ENCODE assay signal across 11 mouse cellular contexts in genomic region chr14:76489128-76489527, GRCm38 (mm10).
DNase-seq lines count a peak whose midpoint lies in the region; ATAC-seq and TF ChIP-seq lines count a peak whose summit lies in the region.
"Had no signal": no experiment of that assay in that cellular context is flagged by ENCODE, and none has a peak within 500 bp of the region (broad histone marks: within the 10 kb centered on the region; RNA-seq: fewer than 3 reads in every experiment).

No protein-coding gene starts in this region.

- H3K4me3 ChIP-seq in cerebellum, adult 2 months (replicated peaks; ENCODE audit: insufficient read depth, low read depth, low read length), result no peak overlapping the region
- no peak overlapping the region for H3K4me3 ChIP-seq in lung, embryonic 16.5 days (ENCODE audit: low read length)
- no peak overlapping the region for H3K4me3 ChIP-seq in hindbrain, postnatal 0 days (ENCODE audit: low read length)
- H3K4me3 ChIP-seq in stomach, embryonic 16.5 days (replicated peaks; ENCODE audit: low read length), result no peak overlapping the region

- no peak for TF ChIP-seq POLR2A in cerebellum, adult 2 months (IDR thresholded peaks at IDR 0.05; ENCODE audit: borderline replicate concordance, insufficient read depth, low read length)

- no peaks in the 10 kb centered on the region for H3K9me3 ChIP-seq in lung, embryonic 16.5 days (ENCODE audit: control insufficient read depth, low read length)
- H3K9me3 ChIP-seq in hindbrain, postnatal 0 days (ENCODE audit: low read length), result no peaks in the 10 kb centered on the region
- no peaks in the 10 kb centered on the region for H3K9me3 ChIP-seq in stomach, embryonic 16.5 days (replicated peaks; ENCODE audit: control insufficient read depth, low read length)

- no peaks in the 10 kb centered on the region for H3K27me3 ChIP-seq in cerebellum, adult 2 months (ENCODE audit: control insufficient read depth, insufficient read depth, low read length)
- H3K27me3 ChIP-seq in lung, embryonic 16.5 days (ENCODE audit: control insufficient read depth, insufficient read depth, low read depth, low read length), result no peaks in the 10 kb centered on the region
- H3K27me3 ChIP-seq in hindbrain, postnatal 0 days (ENCODE audit: insufficient read depth, low read length), result no peaks in the 10 kb centered on the region
- H3K27me3 ChIP-seq in stomach, embryonic 16.5 days (ENCODE audit: control insufficient read depth, insufficient read depth, low read length), result no peaks in the 10 kb centered on the region

- TF ChIP-seq CTCF in cerebellum, adult 2 months (IDR thresholded peaks at IDR 0.05; ENCODE audit: borderline replicate concordance, insufficient read depth, low read depth, low read length), result no peak
- no peak for TF ChIP-seq CTCF in hindbrain, postnatal 0 days (IDR thresholded peaks at IDR 0.05; ENCODE audit: low read depth)

- peak overlapping the region; percentile 2; the same call in 1 of the 2 replicates for H3K27ac ChIP-seq in cerebellum, adult 2 months (ENCODE audit: insufficient read depth, low read length)
- no peak overlapping the region for H3K27ac ChIP-seq in lung, embryonic 16.5 days (ENCODE audit: low read length)
- peak overlapping the region; percentile 61; the same call in 1 of the 2 replicates for H3K27ac ChIP-seq in hindbrain, postnatal 0 days
- no peak overlapping the region for H3K27ac ChIP-seq in stomach, embryonic 16.5 days (ENCODE audit: low read length)

- peak; percentile 62; the same call in 1 of the 2 replicates for ATAC-seq in lung, embryonic 16.5 days (ENCODE audit: low read depth)
- ATAC-seq in hindbrain, postnatal 0 days, result peak; percentile 88
- 0 out of 2 replicates have a peak, but pooled peaks have one; percentile 40 for ATAC-seq in stomach, embryonic 16.5 days (ENCODE audit: insufficient read depth, low FRiP score)
- ATAC-seq in granulocyte monocyte progenitor cell, adult 5-6 weeks (replicated peaks; ENCODE audit: poor library complexity, severe bottlenecking), result no peak

- WGBS in cerebellum, adult 2 months, result 10% methylated on average over 2 of the region's 2 CpGs
- WGBS in lung, embryonic 16.5 days, result 32% methylated on average over 2 of the region's 2 CpGs
- 31% methylated on average over 2 of the region's 2 CpGs for whole genome bisulfite sequencing in hindbrain, postnatal 0 days
- 69% methylated on average over 2 of the region's 2 CpGs for WGBS in stomach, embryonic 16.5 days

- DNase-seq in cerebellum, adult 2 months, result no peak
- DNase-seq in cerebellum, adult 9-11 months, result no peak
- no peak for DNase-seq in lung, postnatal 25 days (ENCODE audit: low spot score)
- peak; percentile 84 for DNase-seq in hindbrain, postnatal 0 days (ENCODE audit: low spot score)
- no peak for DNase-seq in embryo, embryonic 10 days (ENCODE audit: low spot score)
- DNase-seq: adrenal gland, postnatal 14 days; kidney, adult 8-10 months had no signal

- no peak overlapping the region for H3K9ac ChIP-seq in lung, embryonic 16.5 days (ENCODE audit: low read length)
- H3K9ac ChIP-seq in hindbrain, postnatal 0 days (replicated peaks; ENCODE audit: low read length), result no peak overlapping the region
- H3K9ac ChIP-seq in stomach, embryonic 16.5 days (ENCODE audit: low read length), result no peak overlapping the region

- H3K36me3 ChIP-seq in lung, embryonic 16.5 days (ENCODE audit: control insufficient read depth, insufficient read depth, low read length), result no peaks in the 10 kb centered on the region
- no peaks in the 10 kb centered on the region for H3K36me3 ChIP-seq in hindbrain, postnatal 0 days (ENCODE audit: insufficient read depth, low read length)
- 0 out of 2 replicates have a peak, but pooled peaks cover 3% of the 10 kb centered on the region for H3K36me3 ChIP-seq in stomach, embryonic 16.5 days (ENCODE audit: control insufficient read depth, insufficient read depth, low read length)

- H3K4me1 ChIP-seq in cerebellum, adult 2 months (ENCODE audit: control insufficient read depth, insufficient read depth, low read length), result peaks cover 21% of the 10 kb centered on the region
- peaks cover 3% of the 10 kb centered on the region for H3K4me1 ChIP-seq in lung, embryonic 16.5 days (replicated peaks; ENCODE audit: control insufficient read depth, insufficient read depth, low read length)
- H3K4me1 ChIP-seq in hindbrain, postnatal 0 days (ENCODE audit: insufficient read depth, low read length), result peaks cover 7% of the 10 kb centered on the region; the same call in 1 of the 2 replicates
- H3K4me1 ChIP-seq in stomach, embryonic 16.5 days (ENCODE audit: control insufficient read depth, insufficient read depth, low read length), result peaks cover 2% of the 10 kb centered on the region; the same call in 1 of the 2 replicates

- no peak overlapping the region for H3K4me2 ChIP-seq in lung, embryonic 16.5 days (ENCODE audit: low read depth, low read length)
- no peak overlapping the region for H3K4me2 ChIP-seq in hindbrain, postnatal 0 days (ENCODE audit: low read depth, low read length)
- H3K4me2 ChIP-seq in stomach, embryonic 16.5 days (ENCODE audit: low read depth, low read length), result no peak overlapping the region
- H3K4me2 ChIP-seq: heart, embryonic 11.5 days had no signal

Comparison
In these comparisons a context has a peak if more than half of its experiments do, and no peak if none do; other contexts are left out.
1. H3K27ac ChIP-seq: peak in cerebellum, adult 2 months (single experiment) and hindbrain, postnatal 0 days (single experiment); none in lung, embryonic 16.5 days (single experiment) and stomach, embryonic 16.5 days (single experiment).